Mouse (Mus musculus) hindbrain, embryonic 16.5 days (tissue): ENCODE results near the gene Cgnl1. TPM values are rescaled to one million over a fixed set of nuclear protein-coding genes. Genes with fewer than 3 reads are reported as not detected.

Experiments used
- ATAC-seq: fragments of 200-750 bp; cut with Nextera tagmentation; 2 replicates; pipeline ENCODE4 v1.8.0; 2017; ENCODE audit warnings: moderate TSS enrichment, moderate library complexity
- H3K27ac ChIP-seq: fragments of 300-500 bp; sonication (generic); 2 replicates; pipeline ENCODE4 v1.5.1; 2014; ENCODE audit warnings: low read depth, mild to moderate bottlenecking, control low read depth, low read length, moderate library complexity
- H3K27me3 ChIP-seq: fragments of 300-500 bp; sonication (generic); replicated peaks from 2 replicates; pipeline ENCODE4 v1.6.1; 2014; ENCODE audit warnings: low read length; ENCODE audit not compliant: control insufficient read depth, insufficient read depth
- H3K36me3 ChIP-seq: fragments of 300-500 bp; sonication (generic); 2 replicates; pipeline ENCODE4 v1.6.1; 2014; ENCODE audit warnings: mild to moderate bottlenecking, low read length, moderate library complexity, mixed read lengths; ENCODE audit not compliant: control insufficient read depth, insufficient read depth
- H3K4me1 ChIP-seq: fragments of 300-500 bp; sonication (generic); 2 replicates; pipeline ENCODE4 v1.6.1; 2014; ENCODE audit warnings: low read depth, low read length; ENCODE audit not compliant: control insufficient read depth, insufficient read depth
- H3K4me2 ChIP-seq: fragments of 300-500 bp; sonication (generic); 2 replicates; pipeline ENCODE4 v1.6.1; 2014; ENCODE audit warnings: mild to moderate bottlenecking, low read length, control low read depth, moderate library complexity
- H3K4me3 ChIP-seq: fragments of 300-500 bp; sonication (generic); 2 replicates; pipeline ENCODE4 v1.5.1; 2014; ENCODE audit warnings: mild to moderate bottlenecking, low read length, control low read depth, moderate library complexity
- H3K9ac ChIP-seq: fragments of 300-500 bp; sonication (generic); 2 replicates; pipeline ENCODE4 v1.6.1; 2014; ENCODE audit warnings: low read depth, mild to moderate bottlenecking, control low read depth, low read length, moderate library complexity
- H3K9me3 ChIP-seq: fragments of 300-500 bp; sonication (generic); 2 replicates; pipeline ENCODE4 v1.6.1; 2014; ENCODE audit warnings: mild to moderate bottlenecking, low read length, moderate library complexity; ENCODE audit not compliant: control insufficient read depth
- WGBS: fragments of 180-500 bp; shearing (Covaris S2); extraction: QIAGEN DNeasy Blood & Tissue Kit; methylation state at CpG from one replicate; pipeline ENCODE4 v1.1.7; 2014; 5-methylcytosine and 5-hydroxymethylcytosine counted together
- polyA plus RNA-seq: library from polyadenylated mRNA; unstranded; fragments of >200 nt; fragmentation: Nextera tagmentation; extraction: Ambion mirVana; gene quantifications from 2 replicates; pipeline ENCODE4 v1.2.1, GENCODE M21; 2015

The Cgnl1 gene
- polyA plus RNA-seq, 1 experiment from 2014 or later = 7.0 TPM

DNA sequence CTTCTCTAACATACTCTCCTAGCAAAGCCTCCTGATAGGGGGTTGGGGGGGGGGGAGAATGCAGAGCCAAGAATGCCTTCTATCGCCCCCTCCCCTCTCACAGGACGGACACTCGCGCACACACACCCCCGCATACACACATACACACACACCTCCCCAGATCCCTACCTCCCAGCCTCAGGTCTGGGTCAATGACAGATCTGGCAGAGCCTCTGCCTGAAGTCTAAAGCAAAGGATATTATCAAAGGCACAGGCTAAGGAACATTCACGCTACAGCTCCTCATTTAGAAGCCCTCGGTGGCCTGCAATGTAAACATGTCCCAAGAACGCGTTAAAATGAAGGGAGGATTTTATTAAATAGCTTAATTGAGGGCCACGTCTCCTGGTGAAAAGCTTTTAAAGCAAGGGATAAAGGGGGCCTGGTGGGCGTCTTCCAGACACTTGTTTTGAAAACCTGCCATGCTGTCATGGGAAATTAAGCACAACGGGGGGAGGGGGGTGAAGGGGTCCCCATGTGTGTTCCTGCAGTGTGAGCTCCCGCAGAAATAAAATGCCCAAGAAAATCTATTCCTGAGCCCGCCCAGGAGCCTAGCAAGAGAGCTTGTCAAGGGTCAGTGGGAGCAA, 10.8 kb downstream of the Cgnl1 start:
- H3K4me3 ChIP-seq = no peak overlapping the region
- no peaks in the 10 kb centered on the region for H3K9me3 ChIP-seq
- H3K4me1 ChIP-seq = peaks cover 7% of the 10 kb centered on the region
- 0 out of 2 replicates have a peak, but pooled peaks cover 2% of the 10 kb centered on the region for H3K27me3 ChIP-seq
- H3K9ac ChIP-seq = no peak overlapping the region
- ATAC-seq = no peak
- H3K4me2 ChIP-seq = no peak overlapping the region
- 8% methylated on average over 14 of the region's 14 CpGs for WGBS
- no peak overlapping the region for H3K27ac ChIP-seq
- no peaks in the 10 kb centered on the region for H3K36me3 ChIP-seq

DNA sequence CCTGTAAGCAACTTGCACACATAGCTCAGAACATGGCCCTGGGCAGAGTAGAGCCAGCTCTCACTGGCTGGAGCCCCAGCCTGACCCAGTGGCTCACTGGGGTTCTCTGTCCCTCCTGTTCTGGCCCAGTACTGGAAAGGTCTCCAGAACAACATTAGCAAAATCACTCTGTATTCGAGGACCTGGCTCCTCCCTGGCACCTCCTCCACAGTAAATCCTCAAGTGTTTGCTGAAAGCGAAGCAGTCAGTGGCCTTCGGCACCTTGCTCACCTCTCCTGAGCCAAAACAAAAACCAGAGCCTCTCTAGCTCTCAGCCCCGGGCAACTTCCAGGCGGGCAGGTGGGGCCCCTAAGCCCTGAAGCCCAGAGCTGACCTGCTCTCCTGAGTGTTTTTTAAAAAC, 11.5 kb downstream of the Cgnl1 start:
- Histone ChIP-seq H3K9ac (no peak overlapping the region), H3K4me1 (peaks cover 7% of the 10 kb centered on the region), H3K4me2 (no peak overlapping the region), H3K27me3 (0 out of 2 replicates have a peak, but pooled peaks cover 2% of the 10 kb centered on the region), H3K36me3 (no peaks in the 10 kb centered on the region), H3K4me3 (no peak overlapping the region), H3K9me3 (no peaks in the 10 kb centered on the region), H3K27ac (no peak overlapping the region)
- WGBS = 30% methylated on average over 5 of the region's 5 CpGs
- no peak for ATAC-seq

DNA sequence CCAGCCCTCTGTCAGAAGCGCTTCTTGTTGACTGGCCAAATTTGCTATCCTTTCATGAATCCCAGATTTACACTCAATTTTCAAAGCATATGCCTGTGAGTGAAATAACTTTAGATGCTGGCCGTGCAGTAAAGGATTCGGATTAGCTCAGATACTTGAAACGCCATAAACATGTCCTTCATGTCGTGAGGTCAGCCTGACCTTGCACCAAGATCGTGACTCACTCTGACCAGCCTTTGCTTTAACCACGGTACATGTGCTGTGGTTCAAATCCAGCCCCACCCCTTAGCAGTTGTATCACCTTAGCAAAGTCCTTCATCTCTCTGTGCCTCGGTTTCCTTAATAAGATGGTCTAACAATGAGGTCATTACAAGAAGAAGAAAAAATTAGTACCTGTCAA, 14.0 kb downstream of the Cgnl1 start:
- Histone ChIP-seq H3K27me3 (no peaks in the 10 kb centered on the region), H3K4me3 (no peak overlapping the region), H3K4me1 (peaks cover 7% of the 10 kb centered on the region), H3K9ac (no peak overlapping the region), H3K36me3 (no peaks in the 10 kb centered on the region), H3K27ac (no peak overlapping the region), H3K4me2 (no peak overlapping the region), H3K9me3 (no peaks in the 10 kb centered on the region)
- ATAC-seq = no peak
- WGBS = 82% methylated on average over 8 of the region's 8 CpGs

DNA sequence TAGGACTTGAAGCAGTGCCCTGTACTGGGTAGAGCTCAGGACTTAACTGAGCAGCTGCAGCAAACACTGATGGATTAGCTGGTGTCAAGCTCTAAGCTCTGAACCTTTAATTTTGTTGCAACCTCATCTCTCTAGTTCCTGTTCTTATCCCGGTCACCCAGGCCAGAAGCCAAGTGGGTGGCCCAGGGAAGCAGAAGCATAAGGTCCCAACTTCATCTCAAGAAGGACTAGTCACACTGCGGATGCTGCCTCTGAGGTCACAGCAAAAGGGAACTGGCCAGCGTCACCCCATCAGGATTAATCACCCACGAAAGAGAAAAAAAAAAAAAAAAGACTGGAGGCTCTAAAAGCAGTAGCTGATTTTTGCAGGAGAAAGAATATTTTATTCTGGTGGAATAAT, 14.5 kb downstream of the Cgnl1 start:
- Histone ChIP-seq H3K4me1 (peaks cover 7% of the 10 kb centered on the region), H3K4me2 (no peak overlapping the region), H3K27ac (no peak overlapping the region), H3K27me3 (no peaks in the 10 kb centered on the region), H3K9me3 (no peaks in the 10 kb centered on the region), H3K9ac (no peak overlapping the region), H3K36me3 (no peaks in the 10 kb centered on the region), H3K4me3 (no peak overlapping the region)
- ATAC-seq = no peak
- 48% methylated on average over 4 of the region's 4 CpGs for WGBS

DNA sequence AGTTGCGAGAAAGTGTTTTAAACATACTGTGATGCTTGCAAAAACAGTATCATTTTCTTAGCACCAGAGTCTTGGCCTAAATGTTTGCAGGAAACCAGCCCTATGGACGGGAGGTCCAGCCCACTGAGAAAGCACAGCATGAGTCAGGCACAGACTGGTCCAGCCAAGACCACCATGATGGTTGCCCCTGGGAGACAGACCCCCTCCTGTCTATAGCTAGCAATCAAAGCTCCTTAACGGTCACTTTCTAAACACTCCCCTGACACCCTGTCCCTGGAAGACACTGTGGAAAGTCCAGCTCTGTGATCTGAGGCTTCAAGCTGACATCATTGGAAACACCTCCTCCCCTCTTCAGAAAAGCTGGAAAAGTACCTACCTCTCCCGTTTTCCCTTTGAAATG, 17.4 kb downstream of the Cgnl1 start:
- Histone ChIP-seq H3K4me2 (no peak overlapping the region), H3K36me3 (no peaks in the 10 kb centered on the region), H3K27ac (no peak overlapping the region), H3K4me1 (no peaks in the 10 kb centered on the region), H3K4me3 (no peak overlapping the region), H3K9ac (no peak overlapping the region), H3K9me3 (no peaks in the 10 kb centered on the region), H3K27me3 (no peaks in the 10 kb centered on the region)
- no peak for ATAC-seq
- 56% methylated on average over 4 of the region's 4 CpGs for WGBS

DNA sequence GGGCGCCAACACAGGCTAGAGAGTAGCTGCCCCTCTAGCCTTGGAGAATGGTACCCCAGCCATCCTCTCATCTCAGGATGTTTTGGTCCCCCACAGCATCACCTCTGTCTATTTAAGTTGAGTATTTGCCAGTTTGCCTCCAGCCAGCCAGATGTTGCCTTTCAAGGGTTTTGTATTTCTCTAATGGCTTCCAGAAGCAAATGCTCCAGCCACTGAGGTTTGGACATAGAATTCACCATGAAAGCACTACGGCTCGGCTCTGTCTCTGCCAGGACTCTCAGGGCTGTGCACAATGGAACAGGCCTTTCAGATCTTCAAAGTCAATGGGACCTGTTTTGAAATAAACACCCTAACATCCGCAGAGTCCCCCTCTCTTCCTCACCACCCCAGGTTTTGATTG, 17.9 kb downstream of the Cgnl1 start:
- no peaks in the 10 kb centered on the region for H3K4me1 ChIP-seq
- no peak for ATAC-seq
- 53% methylated on average over 4 of the region's 4 CpGs for WGBS

DNA sequence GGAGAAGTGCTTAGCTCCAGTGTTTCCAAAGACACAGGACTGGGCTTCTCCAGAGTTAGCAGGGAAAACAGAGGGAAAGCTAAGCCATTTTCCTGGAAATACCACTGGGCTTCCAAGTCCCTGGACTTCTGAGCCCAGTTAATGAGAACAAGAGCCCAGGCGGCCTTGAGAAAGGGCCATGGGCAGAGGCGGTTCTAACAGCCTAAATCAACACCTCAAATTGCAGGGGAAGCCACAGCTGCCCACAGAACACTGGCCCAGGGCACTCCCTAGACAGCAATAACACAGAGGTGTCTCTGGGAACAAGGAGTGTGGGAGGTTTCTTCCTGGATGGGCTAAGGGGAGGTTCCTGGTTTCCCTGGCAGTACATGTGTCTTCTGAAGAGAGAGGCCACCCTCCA, 18.3 kb downstream of the Cgnl1 start:
- peak overlapping the region; percentile 27; the same call in 1 of the 2 replicates for H3K27ac ChIP-seq
- H3K9me3 ChIP-seq = no peaks in the 10 kb centered on the region
- H3K4me2 ChIP-seq = no peak overlapping the region

More for the DNA sequence above, 17.9 kb downstream of the Cgnl1 start:
- H3K36me3 ChIP-seq = no peaks in the 10 kb centered on the region
- H3K4me3 ChIP-seq = no peak overlapping the region
- no peak overlapping the region for H3K4me2 ChIP-seq
- H3K9me3 ChIP-seq = no peaks in the 10 kb centered on the region
- no peaks in the 10 kb centered on the region for H3K27me3 ChIP-seq
- 0 out of 2 replicates have a peak overlapping the region, but pooled peaks have one; percentile 27 for H3K27ac ChIP-seq
- H3K9ac ChIP-seq = no peak overlapping the region

DNA sequence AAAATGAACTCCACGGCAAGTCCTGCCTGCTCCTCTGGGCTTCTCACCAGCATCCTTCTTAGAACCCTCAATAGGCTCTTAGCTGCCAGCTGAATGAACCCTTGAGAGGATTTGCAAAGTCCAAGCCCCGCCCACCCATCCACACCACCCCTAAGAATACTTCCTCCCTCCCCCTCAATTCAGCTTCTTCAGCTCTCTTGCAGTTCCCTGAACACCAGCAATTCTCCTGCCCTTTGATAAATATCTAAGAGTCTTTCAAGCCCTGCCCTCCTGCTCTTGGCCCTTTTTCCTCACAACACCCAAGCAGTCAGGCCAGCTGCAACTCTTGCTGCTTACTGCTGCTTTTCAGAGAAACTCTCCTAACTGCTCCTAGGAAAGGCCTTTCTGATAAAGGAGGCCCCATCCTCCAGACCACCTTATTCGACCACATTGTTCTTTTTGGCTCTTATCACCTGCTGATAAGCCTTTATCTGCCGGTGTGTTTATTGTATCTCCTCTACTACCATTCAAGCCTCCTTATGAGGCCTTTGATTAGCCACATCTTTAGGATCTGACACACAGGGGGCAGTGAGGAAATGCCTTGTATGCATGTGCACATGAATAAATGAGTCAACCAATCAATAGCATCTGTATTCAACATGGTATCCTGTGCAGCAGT, 21.3 kb downstream of the Cgnl1 start:
- H3K9ac ChIP-seq = no peak overlapping the region
- H3K27me3 ChIP-seq = no peaks in the 10 kb centered on the region
- no peak overlapping the region for H3K4me3 ChIP-seq
- no peaks in the 10 kb centered on the region for H3K36me3 ChIP-seq
- 14% methylated on average over 4 of the region's 4 CpGs for WGBS
- no peaks in the 10 kb centered on the region for H3K4me1 ChIP-seq
- H3K4me2 ChIP-seq = no peak overlapping the region
- ATAC-seq = no peak
- no peak overlapping the region for H3K27ac ChIP-seq
- no peaks in the 10 kb centered on the region for H3K9me3 ChIP-seq

More for the DNA sequence above, 18.3 kb downstream of the Cgnl1 start:
- Histone ChIP-seq H3K36me3 (no peaks in the 10 kb centered on the region), H3K4me3 (no peak overlapping the region), H3K27me3 (no peaks in the 10 kb centered on the region), H3K9ac (no peak overlapping the region), H3K4me1 (no peaks in the 10 kb centered on the region)
- 55% methylated on average over 2 of the region's 2 CpGs for WGBS
- no peak for ATAC-seq

DNA sequence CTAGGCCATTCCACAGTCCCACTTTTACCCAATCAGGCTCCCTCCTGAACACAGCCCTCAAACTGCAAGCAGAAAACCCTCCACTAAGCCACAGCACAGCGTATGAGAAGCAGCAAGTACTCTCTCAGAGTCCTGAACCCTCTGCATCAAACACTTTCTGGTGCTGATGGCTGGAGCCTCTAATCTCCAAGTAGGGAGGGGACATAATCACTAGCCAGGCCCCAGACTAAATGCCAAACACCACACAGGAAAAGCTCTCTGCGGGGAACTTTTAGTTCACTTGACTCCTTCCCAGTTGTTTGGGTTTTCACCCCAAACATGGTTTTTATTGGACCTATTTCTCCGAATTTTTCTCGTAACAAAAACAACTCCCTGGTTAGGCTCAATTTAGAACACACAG, 25.0 kb downstream of the Cgnl1 start:
- no peaks in the 10 kb centered on the region for H3K27me3 ChIP-seq
- no peak overlapping the region for H3K27ac ChIP-seq
- H3K4me3 ChIP-seq = no peak overlapping the region
- H3K9me3 ChIP-seq = no peaks in the 10 kb centered on the region
- no peak overlapping the region for H3K9ac ChIP-seq
- no peaks in the 10 kb centered on the region for H3K36me3 ChIP-seq
- no peak overlapping the region for H3K4me2 ChIP-seq
- 65% methylated on average over 4 of the region's 4 CpGs for WGBS
- ATAC-seq = no peak
- no peaks in the 10 kb centered on the region for H3K4me1 ChIP-seq
